Mouse (Mus musculus): Measurements from ENCODE around the gene Erc2. TPM values are rescaled to one million over a fixed set of nuclear protein-coding genes. Genes with fewer than 3 reads are reported as not detected.

Erc2 gene
- polyA plus RNA-seq, 1 experiment from 2014 or later = 1.9 TPM

DNA sequence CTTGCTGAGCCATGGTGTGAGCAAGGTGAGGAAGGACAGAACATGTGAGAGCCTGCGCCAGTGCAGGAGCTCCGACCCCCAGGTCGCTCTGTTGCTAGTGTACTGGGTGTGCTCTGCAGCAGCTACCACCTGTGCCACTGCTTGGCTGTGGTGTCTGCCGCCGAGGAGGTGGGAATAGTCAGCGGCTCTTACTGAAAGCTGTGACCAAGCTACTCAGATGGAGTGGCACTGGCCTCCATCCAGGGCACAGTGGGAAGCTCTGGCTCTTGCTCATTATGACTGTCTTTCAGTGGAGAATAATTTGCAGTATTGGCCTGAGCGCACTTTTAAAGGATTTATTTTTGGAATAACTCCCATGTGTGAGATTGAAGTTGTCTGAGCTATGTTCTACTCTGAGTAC, 73.6 kb downstream of the Erc2 start:
- TF ChIP-seq CTCF (IDR thresholded peaks at IDR 0.05; ENCODE audit: low read depth) (no peak), EP300 (IDR thresholded peaks at IDR 0.05; ENCODE audit: low read depth) (no peak)
- Histone ChIP-seq H3K9ac (replicated peaks) (no peak overlapping the region), H3K27ac (ENCODE audit: low read depth) (no peak overlapping the region), H3K27me3 (ENCODE audit: insufficient read depth, low read length) (no peaks in the 10 kb centered on the region), H3K4me1 (ENCODE audit: insufficient read depth) (no peaks in the 10 kb centered on the region), H3K9me3 (ENCODE audit: low read length) (no peaks in the 10 kb centered on the region), H3K4me3 (ENCODE audit: low read depth, low read length) (no peak overlapping the region), H3K36me3 (replicated peaks; ENCODE audit: insufficient read depth, low read length) (no peaks in the 10 kb centered on the region), H3K4me2 (ENCODE audit: low read depth, low read length) (no peak overlapping the region)
- WGBS (ENCODE audit: insufficient replicate concordance) = 85% methylated on average over 7 of the region's 7 CpGs
- ATAC-seq (no peak), DNase-seq (no peak)

DNA sequence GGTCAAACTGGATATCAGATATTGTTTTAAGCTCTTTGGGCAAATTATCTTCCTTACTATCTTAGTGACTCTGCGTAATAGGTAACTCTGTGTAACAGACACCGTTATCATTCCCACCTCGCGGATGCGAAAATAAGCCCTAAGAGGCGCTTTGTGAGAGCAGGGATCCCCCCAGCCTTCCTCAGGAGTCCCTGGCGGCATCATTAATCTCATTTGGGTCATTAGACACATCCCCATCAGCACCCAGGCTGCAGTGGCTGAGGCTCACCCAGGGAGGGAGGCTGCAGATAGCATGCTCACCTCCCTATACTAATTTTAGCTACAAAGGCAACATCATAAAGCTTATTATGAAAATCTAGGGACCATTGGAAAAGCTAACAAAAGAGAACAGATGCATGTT, 95.1 kb downstream of the Erc2 start:
- no peaks in the 10 kb centered on the region for H3K27me3 ChIP-seq (ENCODE audit: insufficient read depth, low read length)
- no peak for TF ChIP-seq EP300 (IDR thresholded peaks at IDR 0.05; ENCODE audit: low read depth)
- no peak for TF ChIP-seq CTCF (IDR thresholded peaks at IDR 0.05; ENCODE audit: low read depth)
- 73% methylated on average over 7 of the region's 7 CpGs for WGBS (ENCODE audit: insufficient replicate concordance)

DNA sequence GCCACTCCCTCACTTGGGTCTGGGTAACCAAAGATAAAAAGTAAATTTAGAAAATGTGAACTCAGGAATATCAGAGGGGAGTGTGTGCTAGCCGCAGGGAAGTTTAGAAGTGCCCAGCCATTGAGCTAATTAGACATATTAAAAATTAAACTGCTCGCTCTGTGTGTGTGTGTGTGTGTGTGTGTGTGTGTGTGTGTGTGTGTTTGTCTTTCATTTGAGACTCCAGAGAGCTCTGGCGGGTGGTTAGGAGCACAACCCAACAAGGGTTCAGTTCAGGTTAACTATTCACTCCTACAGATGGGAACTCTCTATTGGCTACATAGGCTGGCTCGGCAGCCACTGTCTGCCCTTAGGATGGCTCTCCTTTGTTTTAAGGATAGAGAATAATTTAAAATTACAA, 97.4 kb downstream of the Erc2 start:
- no peak for DNase-seq
- TF ChIP-seq EP300 (IDR thresholded peaks at IDR 0.05; ENCODE audit: low read depth) = no peak
- no peak for TF ChIP-seq CTCF (IDR thresholded peaks at IDR 0.05; ENCODE audit: low read depth)
- H3K36me3 ChIP-seq (replicated peaks; ENCODE audit: insufficient read depth, low read length) = no peaks in the 10 kb centered on the region
- H3K4me3 ChIP-seq (ENCODE audit: low read depth, low read length) = no peak overlapping the region
- H3K4me1 ChIP-seq (ENCODE audit: insufficient read depth) = no peaks in the 10 kb centered on the region
- 65% methylated on average over 4 of the region's 4 CpGs for WGBS (ENCODE audit: insufficient replicate concordance)
- H3K27me3 ChIP-seq (ENCODE audit: insufficient read depth, low read length) = no peaks in the 10 kb centered on the region
- H3K4me2 ChIP-seq (ENCODE audit: low read depth, low read length) = no peak overlapping the region
- H3K9me3 ChIP-seq (ENCODE audit: low read length) = no peaks in the 10 kb centered on the region
- no peak overlapping the region for H3K27ac ChIP-seq (ENCODE audit: low read depth)
- no peak for ATAC-seq
- H3K9ac ChIP-seq (replicated peaks) = no peak overlapping the region

More for the DNA sequence above, 95.1 kb downstream of the Erc2 start:
- DNase-seq (no peak), ATAC-seq (no peak)
- no peak overlapping the region for H3K9ac ChIP-seq (replicated peaks)
- H3K27ac ChIP-seq (ENCODE audit: low read depth) = no peak overlapping the region
- H3K36me3 ChIP-seq (replicated peaks; ENCODE audit: insufficient read depth, low read length) = no peaks in the 10 kb centered on the region
- H3K4me2 ChIP-seq (ENCODE audit: low read depth, low read length) = no peak overlapping the region
- no peak overlapping the region for H3K4me3 ChIP-seq (ENCODE audit: low read depth, low read length)
- H3K4me1 ChIP-seq (ENCODE audit: insufficient read depth) = no peaks in the 10 kb centered on the region
- H3K9me3 ChIP-seq (ENCODE audit: low read length) = no peaks in the 10 kb centered on the region

DNA sequence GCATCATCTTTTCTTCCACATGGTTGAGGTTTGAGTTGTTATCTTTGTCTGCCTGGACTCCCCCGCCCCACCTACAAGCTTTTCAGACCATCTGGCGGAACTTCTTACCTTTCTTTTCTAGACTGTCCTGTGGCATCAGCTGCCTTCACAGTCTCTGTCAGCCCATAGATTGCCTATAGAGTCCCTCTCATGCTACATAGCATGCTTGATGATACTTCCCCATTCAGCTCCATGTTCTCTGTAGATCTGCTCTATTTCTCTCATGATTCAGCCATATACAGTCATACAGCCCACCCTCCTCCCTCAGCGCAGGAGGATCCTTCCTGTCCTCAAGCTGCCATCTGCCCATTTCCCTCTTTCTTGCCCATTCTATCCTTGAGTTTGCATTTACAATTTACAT, 98.7 kb downstream of the Erc2 start:
- H3K27me3 ChIP-seq (ENCODE audit: insufficient read depth, low read length) = no peaks in the 10 kb centered on the region

DNA sequence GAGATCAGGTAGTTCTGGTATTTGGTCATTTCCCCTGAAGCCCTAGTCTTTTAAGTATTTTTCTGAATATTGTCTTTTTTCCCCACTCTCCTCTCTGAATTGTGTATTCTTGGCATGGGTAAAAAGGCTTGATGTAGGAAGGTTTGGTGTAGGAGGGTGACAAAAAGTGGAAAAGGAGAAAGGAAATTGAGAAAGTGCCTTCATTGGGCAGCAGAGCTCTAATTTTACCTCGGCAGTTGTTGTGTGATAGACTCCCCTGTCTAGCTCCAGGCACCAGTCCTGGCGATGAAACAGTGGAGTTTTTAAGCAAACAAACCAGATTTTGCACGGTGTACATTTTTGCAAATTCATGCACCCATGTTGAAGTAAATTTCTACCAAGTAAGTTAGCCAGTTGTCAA, 99.5 kb downstream of the Erc2 start:
- Histone ChIP-seq H3K27me3 (ENCODE audit: insufficient read depth, low read length) (no peaks in the 10 kb centered on the region), H3K4me2 (ENCODE audit: low read depth, low read length) (no peak overlapping the region), H3K36me3 (replicated peaks; ENCODE audit: insufficient read depth, low read length) (no peaks in the 10 kb centered on the region), H3K9me3 (ENCODE audit: low read length) (no peaks in the 10 kb centered on the region), H3K4me1 (ENCODE audit: insufficient read depth) (no peaks in the 10 kb centered on the region), H3K27ac (ENCODE audit: low read depth) (no peak overlapping the region), H3K9ac (replicated peaks) (no peak overlapping the region), H3K4me3 (ENCODE audit: low read depth, low read length) (no peak overlapping the region)
- 72% methylated on average over 3 of the region's 3 CpGs for WGBS (ENCODE audit: insufficient replicate concordance)
- no peak for ATAC-seq
- no peak for DNase-seq
- TF ChIP-seq EP300 (IDR thresholded peaks at IDR 0.05; ENCODE audit: low read depth) (no peak), CTCF (IDR thresholded peaks at IDR 0.05; ENCODE audit: low read depth) (no peak)

More for the DNA sequence above, 98.7 kb downstream of the Erc2 start:
- no peak overlapping the region for H3K27ac ChIP-seq (ENCODE audit: low read depth)
- no peak overlapping the region for H3K4me2 ChIP-seq (ENCODE audit: low read depth, low read length)
- no peak overlapping the region for H3K9ac ChIP-seq (replicated peaks)
- TF ChIP-seq EP300 (IDR thresholded peaks at IDR 0.05; ENCODE audit: low read depth) = no peak
- no peak overlapping the region for H3K4me3 ChIP-seq (ENCODE audit: low read depth, low read length)
- no peaks in the 10 kb centered on the region for H3K4me1 ChIP-seq (ENCODE audit: insufficient read depth)
- H3K9me3 ChIP-seq (ENCODE audit: low read length) = no peaks in the 10 kb centered on the region
- 87% methylated on average over 3 of the region's 3 CpGs for WGBS (ENCODE audit: insufficient replicate concordance)
- ATAC-seq (no peak), DNase-seq (no peak)
- H3K36me3 ChIP-seq (replicated peaks; ENCODE audit: insufficient read depth, low read length) = no peaks in the 10 kb centered on the region

DNA sequence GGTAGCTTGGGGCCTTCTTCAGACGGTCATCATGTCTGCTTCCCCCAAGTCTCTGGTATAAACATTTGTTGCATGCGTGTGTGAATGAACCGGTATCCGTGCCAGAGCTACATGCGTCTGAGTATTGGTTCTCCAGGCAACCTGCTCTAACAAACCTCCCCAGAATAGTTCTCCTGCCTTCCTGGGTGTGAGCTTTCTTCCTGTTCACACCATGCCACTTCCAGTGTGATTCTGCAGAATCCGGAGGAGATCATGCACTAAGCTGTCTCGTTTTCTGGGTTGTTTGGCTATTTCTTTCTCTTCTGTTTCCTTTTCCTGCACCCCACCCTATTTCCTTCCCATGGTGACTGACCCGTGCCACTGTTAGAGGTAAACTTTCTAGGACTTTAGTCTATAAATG, 105.3 kb downstream of the Erc2 start:
- H3K27me3 ChIP-seq (ENCODE audit: insufficient read depth, low read length) = no peaks in the 10 kb centered on the region
- no peak overlapping the region for H3K4me2 ChIP-seq (ENCODE audit: low read depth, low read length)
- no peak for ATAC-seq
- 51% methylated on average over 8 of the region's 8 CpGs for WGBS (ENCODE audit: insufficient replicate concordance)
- no peak for DNase-seq
- H3K36me3 ChIP-seq (replicated peaks; ENCODE audit: insufficient read depth, low read length) = no peaks in the 10 kb centered on the region
- no peaks in the 10 kb centered on the region for H3K4me1 ChIP-seq (ENCODE audit: insufficient read depth)
- H3K27ac ChIP-seq (ENCODE audit: low read depth) = no peak overlapping the region
- H3K9me3 ChIP-seq (ENCODE audit: low read length) = no peaks in the 10 kb centered on the region
- H3K4me3 ChIP-seq (ENCODE audit: low read depth, low read length) = no peak overlapping the region
- H3K9ac ChIP-seq (replicated peaks) = no peak overlapping the region
- TF ChIP-seq CTCF (IDR thresholded peaks at IDR 0.05; ENCODE audit: low read depth) (no peak), EP300 (IDR thresholded peaks at IDR 0.05; ENCODE audit: low read depth) (no peak)

DNA sequence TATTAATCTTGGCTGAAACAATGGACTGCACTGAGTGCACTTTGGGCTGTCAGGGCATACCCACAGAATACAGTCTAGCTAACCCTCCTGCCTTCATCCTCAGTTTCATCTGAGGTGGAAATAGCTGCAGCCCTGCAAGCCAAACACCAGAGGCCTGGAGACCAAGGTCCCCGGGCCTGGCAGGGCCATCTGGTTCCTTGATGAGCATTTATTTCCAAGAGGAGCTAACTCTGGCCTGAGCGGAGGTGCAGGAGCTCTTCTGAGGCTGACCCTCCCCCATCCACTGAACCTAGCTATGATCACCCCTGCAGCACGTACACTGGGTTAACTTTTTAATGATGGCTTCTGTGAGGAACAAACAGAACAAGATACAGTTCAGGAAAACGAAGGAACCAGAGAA, 108.9 kb downstream of the Erc2 start:
- H3K4me1 ChIP-seq (ENCODE audit: insufficient read depth) = no peaks in the 10 kb centered on the region
- no peaks in the 10 kb centered on the region for H3K9me3 ChIP-seq (ENCODE audit: low read length)
- TF ChIP-seq CTCF (IDR thresholded peaks at IDR 0.05; ENCODE audit: low read depth) (no peak), EP300 (IDR thresholded peaks at IDR 0.05; ENCODE audit: low read depth) (no peak)
- H3K27me3 ChIP-seq (ENCODE audit: insufficient read depth, low read length) = no peaks in the 10 kb centered on the region
- no peak overlapping the region for H3K9ac ChIP-seq (replicated peaks)
- DNase-seq (no peak), ATAC-seq (no peak)
- no peak overlapping the region for H3K4me2 ChIP-seq (ENCODE audit: low read depth, low read length)
- no peak overlapping the region for H3K4me3 ChIP-seq (ENCODE audit: low read depth, low read length)
- H3K36me3 ChIP-seq (replicated peaks; ENCODE audit: insufficient read depth, low read length) = no peaks in the 10 kb centered on the region
- 65% methylated on average over 4 of the region's 4 CpGs for WGBS (ENCODE audit: insufficient replicate concordance)
- no peak overlapping the region for H3K27ac ChIP-seq (ENCODE audit: low read depth)

Data from liver, postnatal 0 days (tissue).